Mouse (Mus musculus): ENCODE data around the gene Msx3. TPM values are rescaled to one million over a fixed set of nuclear protein-coding genes. Genes with fewer than 3 reads are reported as not detected.

Gene Msx3
- polyA plus RNA-seq, 1 experiment from 2014 or later: not detected

- Histone ChIP-seq H3K4me1 (ENCODE audit: control insufficient read depth in 2 of 2, insufficient read depth in 2 of 2, low read length in 2 of 2) (no peaks in the 10 kb centered on the region), H3K4me2 (ENCODE audit: low read length) (no peak overlapping the region), H3K36me3 (ENCODE audit: control insufficient read depth, insufficient read depth, low read length) (peaks cover 95% of the 10 kb centered on the region), H3K27me3 (ENCODE audit: control insufficient read depth, insufficient read depth, low read length) (no peaks in the 10 kb centered on the region), H3K4me3 (ENCODE audit: control insufficient read depth in 1 of 2, insufficient read depth in 1 of 2, low read depth in 1 of 2, low read length in 2 of 2) (no peak overlapping the region), H3K9ac (ENCODE audit: low read length) (no peak overlapping the region), H3K9me3 (ENCODE audit: control insufficient read depth, low read length) (no peaks in the 10 kb centered on the region), H3K27ac (replicated peaks in 1 of 2; ENCODE audit: control insufficient read depth in 1 of 2, insufficient read depth in 1 of 2, low read depth in 2 of 2, low read length in 2 of 2) (no peak overlapping the region)
- no peak for ATAC-seq (ENCODE audit: insufficient number of reproducible peaks, insufficient read depth, low FRiP score, low read depth)
- 83% methylated on average over 12 of the region's 12 CpGs for WGBS
These were observed 47.7 kb downstream of the Msx3 start for GRCm38 (mm10) chr7:140001086-140001740.

- Histone ChIP-seq H3K9ac (ENCODE audit: low read length) (no peak overlapping the region), H3K4me3 (ENCODE audit: control insufficient read depth in 1 of 2, insufficient read depth in 1 of 2, low read depth in 1 of 2, low read length in 2 of 2) (no peak overlapping the region), H3K27ac (replicated peaks in 1 of 2; ENCODE audit: control insufficient read depth in 1 of 2, insufficient read depth in 1 of 2, low read depth in 2 of 2, low read length in 2 of 2) (no peak overlapping the region), H3K36me3 (ENCODE audit: control insufficient read depth, insufficient read depth, low read length) (peaks cover 87% of the 10 kb centered on the region), H3K4me2 (ENCODE audit: low read length) (no peak overlapping the region), H3K4me1 (ENCODE audit: control insufficient read depth in 2 of 2, insufficient read depth in 2 of 2, low read length in 2 of 2) (no peaks in the 10 kb centered on the region), H3K27me3 (ENCODE audit: control insufficient read depth, insufficient read depth, low read length) (0 out of 2 replicates have a peak, but pooled peaks cover under 1% of the 10 kb centered on the region), H3K9me3 (ENCODE audit: control insufficient read depth, low read length) (no peaks in the 10 kb centered on the region)
- no peak for ATAC-seq (ENCODE audit: insufficient number of reproducible peaks, insufficient read depth, low FRiP score, low read depth)
- 94% methylated on average over 13 of the region's 13 CpGs for WGBS
These were observed 50.1 kb downstream of the Msx3 start for GRCm38 (mm10) chr7:139998691-139999350.

Other genes starting within 250 kb of the Msx3 start
- gene Adgra1, start 214.9 kb downstream of the Msx3 start, polyA plus RNA-seq (2014; fragmentation: Nextera tagmentation; extraction: Ambion mirVana): 0.19 TPM in 1 of 2 replicates, not detected in the other
- gene Kndc1, start 154.4 kb downstream of the Msx3 start, polyA plus RNA-seq (2014; fragmentation: Nextera tagmentation; extraction: Ambion mirVana): 0.09 and 0.16 TPM in 2 replicates
- gene Utf1, start 105.3 kb downstream of the Msx3 start, polyA plus RNA-seq (2014; fragmentation: Nextera tagmentation; extraction: Ambion mirVana): not detected in 2 replicates
- 0.22 TPM in 1 of 2 replicates, not detected in the other for gene 6430531B16Rik, start 70.3 kb downstream of the Msx3 start, polyA plus RNA-seq (2014; fragmentation: Nextera tagmentation; extraction: Ambion mirVana)
- gene Adam8, start 56.5 kb downstream of the Msx3 start, polyA plus RNA-seq (2014; fragmentation: Nextera tagmentation; extraction: Ambion mirVana): 0.82 and 1.5 TPM in 2 replicates
- 33.7 and 34.6 TPM in 2 replicates for gene Zfp511, start 12.7 kb downstream of the Msx3 start, polyA plus RNA-seq (2014; fragmentation: Nextera tagmentation; extraction: Ambion mirVana)
- 32.8 and 34.2 TPM in 2 replicates for gene Tubgcp2, start 12.4 kb downstream of the Msx3 start, polyA plus RNA-seq (2014; fragmentation: Nextera tagmentation; extraction: Ambion mirVana)
- 0.20 and 0.42 TPM in 2 replicates for gene Caly, start 33.5 kb upstream of the Msx3 start, polyA plus RNA-seq (2014; fragmentation: Nextera tagmentation; extraction: Ambion mirVana)
- gene Prap1, start 44.3 kb upstream of the Msx3 start, polyA plus RNA-seq (2014; fragmentation: Nextera tagmentation; extraction: Ambion mirVana): 0.59 TPM in 1 of 2 replicates, not detected in the other
- 108 and 111 TPM in 2 replicates for gene Fuom, start 53.4 kb upstream of the Msx3 start, polyA plus RNA-seq (2014; fragmentation: Nextera tagmentation; extraction: Ambion mirVana)
- 12.4 and 12.5 TPM in 2 replicates for gene Paox, start 66.7 kb upstream of the Msx3 start, polyA plus RNA-seq (2014; fragmentation: Nextera tagmentation; extraction: Ambion mirVana)
- gene Echs1, start 67.4 kb upstream of the Msx3 start, polyA plus RNA-seq (2014; fragmentation: Nextera tagmentation; extraction: Ambion mirVana): 220 and 227 TPM in 2 replicates
- gene Mtg1, start 88.5 kb upstream of the Msx3 start, polyA plus RNA-seq (2014; fragmentation: Nextera tagmentation; extraction: Ambion mirVana): 38.2 and 40.8 TPM in 2 replicates
- gene Sprn, start 105.8 kb upstream of the Msx3 start, polyA plus RNA-seq (2014; fragmentation: Nextera tagmentation; extraction: Ambion mirVana): 0.11 TPM in 1 of 2 replicates, not detected in the other
- gene Olfr522, start 115.7 kb upstream of the Msx3 start, polyA plus RNA-seq (2014; fragmentation: Nextera tagmentation; extraction: Ambion mirVana): not detected in 2 replicates
- gene Olfr523, start 124.1 kb upstream of the Msx3 start, polyA plus RNA-seq (2014; fragmentation: Nextera tagmentation; extraction: Ambion mirVana): not detected in 2 replicates
- gene Olfr524, start 156.9 kb upstream of the Msx3 start, polyA plus RNA-seq (2014; fragmentation: Nextera tagmentation; extraction: Ambion mirVana): not detected in 2 replicates
- gene Cd163l1, start 169.2 kb upstream of the Msx3 start, polyA plus RNA-seq (2014; fragmentation: Nextera tagmentation; extraction: Ambion mirVana): not detected in 2 replicates
- not detected in 2 replicates for gene 5830411N06Rik, start 198.2 kb upstream of the Msx3 start, polyA plus RNA-seq (2014; fragmentation: Nextera tagmentation; extraction: Ambion mirVana)